Mouse (Mus musculus) MEL (cell line): Measurements from ENCODE around the gene Accs.

Source experiments
- ELF1 ChIP-seq: IDR thresholded peaks from 2 replicates; pipeline ENCODE4 v1.6.1; 2014; ENCODE audit warnings: low read depth, mild to moderate bottlenecking, inconsistent platforms, low read length, improper control_type of control experiment, moderate library complexity
- MXI1 ChIP-seq: IDR thresholded peaks from 2 replicates; pipeline ENCODE4 v1.6.1; 2011; ENCODE audit warnings: mild to moderate bottlenecking, low read depth, low read length, improper control_type of control experiment
- POLR2A ChIP-seq, 2 experiments: IDR thresholded peaks; 2 replicates each; pipeline ENCODE4 v1.6.1; 2011 to 2012; ENCODE audit warnings: low read length in 2 of 2, mild to moderate bottlenecking in 2 of 2, control low read depth in 1 of 2, improper control_type of control experiment in 1 of 2, low read depth in 1 of 2, moderate library complexity in 1 of 2; ENCODE audit not compliant: control insufficient read depth in 1 of 2, insufficient read depth in 1 of 2, poor library complexity in 1 of 2
- RCOR1 ChIP-seq: IDR thresholded peaks from 2 replicates; pipeline ENCODE4 v1.6.1; 2012; ENCODE audit warnings: low read depth, mild to moderate bottlenecking, inconsistent platforms, low read length, improper control_type of control experiment
- USF1 ChIP-seq: IDR thresholded peaks from 2 replicates; pipeline ENCODE4 v1.6.1; 2014; ENCODE audit warnings: low read depth, mild to moderate bottlenecking, inconsistent platforms, low read length, improper control_type of control experiment, moderate library complexity
- ZMIZ1 ChIP-seq: IDR thresholded peaks from 2 replicates; pipeline ENCODE4 v1.6.1; 2012; ENCODE audit warnings: low read depth, mild to moderate bottlenecking, inconsistent platforms, low read length, improper control_type of control experiment, moderate library complexity

DNA sequence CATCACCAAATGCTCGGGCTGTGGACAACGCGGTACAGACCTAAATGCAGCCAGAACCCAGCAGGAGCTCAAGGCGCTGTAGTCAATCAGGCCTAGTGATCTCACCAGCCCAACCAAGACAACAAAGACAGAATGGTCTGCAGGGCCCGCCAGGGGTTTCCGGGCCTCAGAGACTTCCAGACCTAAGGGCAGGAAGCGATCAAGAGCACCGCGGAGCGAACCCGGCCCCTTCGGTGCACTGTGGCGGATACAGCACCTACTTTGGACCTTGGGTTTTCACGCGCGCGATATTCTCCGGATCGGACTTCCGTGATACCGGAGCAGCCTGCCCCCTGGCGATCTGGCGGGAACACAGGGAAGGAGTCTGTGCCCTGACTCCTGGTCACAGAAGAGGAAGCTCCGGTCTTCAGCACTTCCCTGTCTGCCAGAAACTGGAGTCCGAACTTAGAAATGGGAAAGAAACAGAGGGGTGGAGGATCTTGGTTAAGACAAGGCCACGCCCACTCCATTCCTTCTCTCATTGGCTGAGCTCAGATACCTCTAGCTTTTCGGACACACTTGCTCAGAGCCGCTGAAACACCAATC is at the start of gene Accs:
- TF ChIP-seq ELF1 (peak; percentile 78), MXI1 (no peak), ZMIZ1 (no peak), POLR2A (IDR thresholded peaks at IDR 0.05; ENCODE audit: control insufficient read depth in 1 of 2, insufficient read depth in 1 of 2, low read depth in 1 of 2, low read length in 2 of 2, poor library complexity in 1 of 2) (peak in 1 of 2 experiments; percentile 52; a peak in 1 of 4 replicates), RCOR1 (no peak), USF1 (no peak)
